Mouse (Mus musculus) cerebellum, adult 9-11 months (tissue): ENCODE measurements around the gene Il12a.

ENCODE experiments used
- DNase-seq: peaks from one replicate; pipeline ENCODE4 v3.0.0; 2022

Il12a gene

GRCm38 (mm10) chr3:68686852-68687560, 3.4 kb upstream of the Il12a start:
- no peak for DNase-seq

DNA sequence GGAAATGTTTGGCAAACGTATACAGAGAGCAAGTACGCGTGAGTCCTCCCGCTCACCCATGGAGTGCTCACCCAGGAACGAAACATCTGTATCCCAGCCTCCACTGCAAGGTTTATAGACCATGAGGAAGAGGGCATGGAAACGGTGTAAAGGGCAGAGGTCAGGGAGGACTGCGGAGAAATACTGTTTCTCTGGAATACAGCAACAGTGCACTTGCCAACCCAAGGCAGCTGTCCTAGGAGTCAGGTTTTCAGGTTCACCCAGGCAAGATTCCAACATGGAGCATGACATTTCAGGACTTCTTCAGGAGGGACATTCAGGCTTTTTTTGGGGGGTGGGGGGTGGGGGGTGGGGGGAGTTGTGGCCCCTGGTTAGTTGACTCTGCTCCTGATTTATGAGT, 1.1 kb upstream of the Il12a start:
- DNase-seq: no peak

- no peak for DNase-seq
Observed at GRCm38 (mm10) chr3:68691100-68691778, 795 bp downstream of the Il12a start.

- DNase-seq: no peak
Observed at GRCm38 (mm10) chr3:68691938-68692599, 1.6 kb downstream of the Il12a start.

GRCm38 (mm10) chr3:68692600-68693225, 2.3 kb downstream of the Il12a start:
- no peak for DNase-seq

DNA sequence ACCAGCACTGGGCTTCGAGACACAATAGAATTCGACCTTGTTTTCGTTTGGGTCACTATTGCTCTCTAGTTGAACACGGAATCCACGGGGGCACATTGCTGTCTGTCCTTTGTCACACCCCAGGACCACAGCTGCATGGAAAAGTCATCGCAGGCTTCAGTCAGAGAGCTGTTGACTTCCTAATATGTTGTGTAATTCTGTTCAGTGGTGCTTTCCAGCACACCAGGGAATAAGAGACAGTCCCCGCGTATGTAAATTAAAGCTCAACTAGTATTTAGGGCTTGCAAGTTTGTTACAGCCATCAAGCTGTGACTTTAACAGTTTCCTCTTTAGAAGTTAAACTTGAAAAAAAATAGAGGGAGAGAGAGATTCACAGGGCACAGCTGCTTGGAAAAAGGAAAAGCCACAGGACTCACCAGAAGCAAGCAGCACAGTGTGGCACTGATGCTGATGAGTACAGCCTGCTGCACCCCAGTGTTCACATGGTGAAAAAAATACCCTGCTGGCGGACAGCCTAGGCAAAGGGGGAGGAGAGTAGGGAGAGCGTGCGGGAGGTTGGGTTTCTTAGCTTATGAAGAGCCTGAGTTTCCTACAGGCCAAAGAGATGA, 3.1 kb downstream of the Il12a start:
- DNase-seq: peak; percentile 25

DNA sequence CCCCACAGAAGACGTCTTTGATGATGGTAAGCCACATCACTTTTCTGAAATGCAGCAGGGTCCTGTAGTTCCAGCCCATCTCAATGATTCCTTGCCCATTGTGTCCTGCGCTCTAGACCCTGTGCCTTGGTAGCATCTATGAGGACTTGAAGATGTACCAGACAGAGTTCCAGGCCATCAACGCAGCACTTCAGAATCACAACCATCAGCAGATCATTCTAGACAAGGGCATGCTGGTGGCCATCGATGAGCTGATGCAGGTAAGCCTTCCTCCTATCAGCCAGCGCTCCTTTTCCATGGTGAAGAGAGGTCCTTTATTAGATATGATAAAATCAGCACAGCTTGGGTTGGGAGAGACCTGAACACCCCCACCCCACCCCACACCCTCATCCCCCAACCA, 4.9 kb downstream of the Il12a start:
- no peak for DNase-seq

GRCm38 (mm10) chr3:68696495-68697200, 6.2 kb downstream of the Il12a start:
- DNase-seq: no peak

GRCm38 (mm10) chr3:68698601-68699000, 8.2 kb downstream of the Il12a start:
- DNase-seq: no peak

DNA sequence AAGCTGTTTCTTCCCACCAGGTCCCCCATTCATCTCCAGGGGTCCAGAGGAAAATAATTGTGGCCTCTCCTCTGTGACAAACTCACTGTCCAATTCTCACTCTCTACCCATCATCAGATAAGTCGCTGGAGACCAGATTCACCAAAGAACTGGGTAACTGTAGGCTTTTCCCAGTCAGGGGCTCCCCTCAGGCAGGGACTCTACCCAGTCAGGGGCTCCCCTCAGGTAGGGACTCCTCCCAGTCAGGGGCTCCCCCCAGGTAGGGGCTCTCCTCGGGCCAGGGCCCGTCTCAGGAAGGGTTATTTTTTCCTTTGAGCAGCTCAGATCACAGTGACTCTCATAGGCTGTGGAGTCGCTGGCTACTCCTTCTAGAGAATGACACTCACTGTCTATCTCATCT, 9.6 kb downstream of the Il12a start:
- DNase-seq: no peak

DNA sequence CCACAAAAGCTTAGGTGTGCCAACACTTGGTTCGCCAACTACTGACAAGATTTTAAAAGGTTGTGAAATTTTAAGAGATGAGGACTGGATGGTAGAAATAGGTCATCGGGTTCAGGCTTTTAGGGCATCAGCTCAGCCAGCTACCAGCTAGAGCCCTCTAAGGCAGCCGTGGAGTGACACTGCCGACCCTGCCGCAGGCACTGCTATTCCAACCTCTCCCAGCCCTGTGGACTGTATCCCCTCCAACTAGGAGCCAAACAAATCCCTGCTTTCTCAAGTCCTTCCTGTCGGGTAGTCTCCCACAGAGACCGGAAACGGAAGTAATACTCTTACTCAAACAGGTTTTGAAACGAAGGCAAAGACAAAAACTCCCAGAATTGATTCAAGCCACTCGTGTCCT, 15.9 kb downstream of the Il12a start:
- no peak for DNase-seq

GRCm38 (mm10) chr3:68708230-68708629, 17.8 kb downstream of the Il12a start:
- DNase-seq: peak; percentile 50

- peak; percentile 67 for DNase-seq
Observed at GRCm38 (mm10) chr3:68709198-68709797, 18.9 kb downstream of the Il12a start.

DNA sequence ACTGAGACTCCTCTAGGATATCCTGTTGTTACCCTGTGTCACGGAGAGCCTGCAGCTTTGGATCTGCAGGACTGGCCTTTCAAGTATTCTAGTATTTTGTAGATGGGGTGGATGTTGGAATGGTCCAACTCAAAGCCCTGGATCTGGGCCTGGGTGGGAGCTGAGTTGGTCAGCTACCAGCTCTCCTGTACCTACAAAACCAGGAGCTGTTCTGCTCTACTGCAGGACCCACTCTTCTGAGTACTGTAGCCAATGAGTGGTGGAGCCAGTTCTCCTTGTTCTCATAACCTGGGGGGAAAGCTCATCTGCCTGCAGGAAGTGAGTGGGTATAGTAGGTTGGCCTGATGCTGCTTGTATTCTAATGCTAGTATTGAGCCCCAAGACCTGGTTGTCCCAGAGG, 20.0 kb downstream of the Il12a start:
- no peak for DNase-seq

DNA sequence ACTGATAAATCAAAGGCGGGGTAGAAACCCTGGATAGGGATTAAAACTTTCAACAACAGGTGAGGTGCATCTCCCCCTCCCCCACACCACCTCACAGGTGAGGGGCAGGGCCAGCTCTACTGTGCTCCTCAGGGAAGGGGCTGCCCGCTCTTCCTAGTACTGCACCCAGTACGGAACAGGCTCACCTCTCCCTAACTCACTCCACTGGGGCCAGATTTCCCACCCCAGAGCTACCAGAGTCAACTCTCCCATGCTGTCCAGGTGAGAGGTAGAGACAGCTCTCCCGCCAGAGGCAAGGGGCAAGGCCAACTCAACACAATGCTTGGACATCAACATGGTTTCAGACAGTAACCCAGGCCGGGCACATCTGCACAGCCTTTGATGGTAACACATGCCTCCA, 21.1 kb downstream of the Il12a start:
- no peak for DNase-seq

- DNase-seq: peak; percentile 28
Observed at GRCm38 (mm10) chr3:68713550-68713949, 23.1 kb downstream of the Il12a start.

- DNase-seq: peak; percentile 14
Observed at GRCm38 (mm10) chr3:68717346-68717745, 26.9 kb downstream of the Il12a start.

DNA sequence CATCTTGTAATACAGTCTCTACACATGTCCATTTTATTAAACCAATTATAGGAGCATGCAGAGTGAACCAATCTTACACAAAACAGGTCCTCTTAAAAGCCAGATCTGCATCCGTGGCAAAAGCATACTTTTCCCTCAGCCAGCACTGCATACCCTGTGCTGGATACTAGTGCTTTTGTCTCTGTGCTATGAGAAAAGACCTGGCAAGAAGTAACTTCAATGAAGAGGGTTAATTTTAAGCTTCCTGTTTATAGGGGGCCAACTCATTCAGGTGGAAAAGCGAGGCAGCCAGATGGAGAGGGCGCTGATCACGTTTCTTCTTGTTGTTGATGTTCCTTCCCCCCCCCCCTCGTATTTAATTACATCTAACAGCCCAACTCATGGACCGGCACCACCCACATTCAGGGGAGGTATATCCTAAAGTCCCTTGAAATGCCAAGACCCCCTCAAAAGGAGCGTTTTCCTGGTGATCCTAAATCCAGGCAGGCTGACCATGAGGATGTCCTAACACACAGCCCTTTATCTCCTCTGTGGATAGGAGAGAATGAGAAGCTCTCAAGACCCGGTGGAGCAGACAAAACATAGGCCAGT, 28.9 kb downstream of the Il12a start:
- no peak for DNase-seq

DNA sequence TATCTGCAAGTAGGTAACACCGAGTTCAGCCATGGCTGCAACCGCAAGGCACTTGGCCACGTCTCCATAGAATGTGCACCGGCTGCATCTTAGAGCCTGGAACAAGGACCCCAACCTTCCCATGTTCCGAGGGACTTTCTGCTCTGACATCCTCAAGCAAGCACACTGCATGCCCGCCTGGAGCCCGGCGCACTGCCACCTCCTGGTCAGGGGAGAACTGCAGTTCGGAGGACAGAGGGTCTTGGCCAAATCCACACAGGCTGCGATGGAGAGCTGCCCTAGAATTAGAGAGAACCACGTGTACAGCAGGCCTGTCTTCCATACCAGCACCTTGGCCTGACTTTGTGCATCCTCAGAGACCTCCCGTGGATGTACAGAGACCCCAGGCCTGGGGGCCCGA, 29.8 kb downstream of the Il12a start:
- DNase-seq: no peak

DNA sequence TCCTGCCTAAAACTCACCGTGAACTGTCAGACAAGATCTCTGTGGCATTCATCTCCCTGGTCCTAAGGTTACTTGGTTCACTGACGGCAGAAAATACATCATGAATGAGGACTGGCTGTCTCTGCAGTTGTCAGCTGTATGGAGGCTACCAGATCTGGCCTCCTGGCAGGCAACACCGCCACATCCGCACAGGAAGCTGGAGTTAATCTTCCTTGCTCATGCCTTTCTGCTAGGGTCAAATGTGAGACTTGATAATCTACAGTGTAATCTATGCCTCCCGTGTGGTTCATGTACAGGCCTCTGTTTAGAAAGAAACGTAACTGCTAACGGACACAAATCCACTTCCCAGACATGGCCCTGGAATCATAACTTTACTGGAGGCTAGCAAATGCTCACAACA, 51.5 kb downstream of the Il12a start:
- DNase-seq: no peak

DNA sequence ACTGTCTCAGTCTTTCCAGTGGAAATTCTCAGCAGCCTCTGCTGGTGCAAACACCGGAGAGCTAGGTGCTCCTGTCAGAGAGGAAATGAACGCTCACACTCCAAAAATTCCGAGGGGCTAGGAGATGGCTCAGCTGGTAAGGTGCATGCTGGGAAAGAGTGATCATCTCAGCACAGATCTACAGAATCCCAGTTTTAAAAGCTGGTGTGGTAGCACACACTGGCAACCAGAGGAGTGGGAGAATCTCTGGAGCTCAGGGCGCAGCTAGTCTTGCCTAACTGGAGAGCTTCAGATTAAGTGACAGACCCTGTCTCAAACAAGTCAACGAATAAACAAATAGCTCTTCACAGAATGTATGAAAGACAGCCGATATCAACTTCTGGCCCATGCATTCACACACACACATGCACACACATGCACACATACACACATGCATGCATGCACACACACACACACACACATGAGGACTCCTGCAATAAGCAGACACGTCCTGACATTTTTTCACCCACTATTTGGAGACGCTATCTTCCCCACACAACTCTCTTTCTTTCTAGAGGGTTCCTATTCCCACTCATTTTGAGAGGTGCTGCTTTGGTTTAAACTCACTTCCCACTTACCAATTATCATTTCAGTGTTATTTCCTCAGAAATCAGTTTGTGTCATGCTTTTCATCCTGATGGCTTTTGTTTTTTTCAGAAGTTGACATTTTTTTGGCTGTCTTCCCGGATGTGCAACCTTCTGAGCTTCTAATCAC, 52.5 kb downstream of the Il12a start:
- DNase-seq: no peak
